Mouse (Mus musculus) frontal cortex, postnatal 14 days (tissue): ENCODE data around the gene Gabre.

Source experiments
- DNase-seq, 2 experiments: peaks; one replicate each; pipeline ENCODE4 v3.0.0; 2022; ENCODE audit warnings: low spot score in 2 of 2

The Gabre gene

GRCm38 (mm10) chrX:72274659-72275371, at the start of gene Gabre:
Gabre (minus strand) TSS chrX:72274803.
- DNase-seq, result no peak

- no peak for DNase-seq
Measured at GRCm38 (mm10) chrX:72297812-72298211, 23.2 kb upstream of the Gabre start.

- DNase-seq, result no peak
Measured at GRCm38 (mm10) chrX:72275372-72275663, 715 bp upstream of the Gabre start.

GRCm38 (mm10) chrX:72273966-72274658, 491 bp downstream of the Gabre start:
- no peak for DNase-seq

GRCm38 (mm10) chrX:72270637-72271036, 4.0 kb downstream of the Gabre start:
- no peak for DNase-seq

GRCm38 (mm10) chrX:72221717-72222116, 52.9 kb downstream of the Gabre start, which contains the start of gene Magea4:
Magea4 (plus strand) TSS chrX:72222017.
- no peak for DNase-seq
